ENCODE assay signal across 8 mouse cellular contexts in genomic region chr5:33821901-33822427, GRCm38 (mm10). TPM values are rescaled to one million over a fixed set of nuclear protein-coding genes. Genes with fewer than 3 reads are reported as not detected.
A peak's percentile ranks its signal among the peaks of the same experiment; 100 is the strongest.
DNase-seq lines count a peak whose midpoint lies in the region; ATAC-seq and TF ChIP-seq lines count a peak whose summit lies in the region.

No protein-coding gene starts in this region.

- H3K27me3 ChIP-seq in heart, embryonic 12.5 days (replicated peaks): no peaks in the 10 kb centered on the region
- no peaks in the 10 kb centered on the region for H3K27me3 ChIP-seq in G1E (ENCODE audit: insufficient read depth, low read length)
- H3K27me3 ChIP-seq in forebrain, postnatal 0 days (ENCODE audit: insufficient read depth, low read length): no peaks in the 10 kb centered on the region
- H3K27me3 ChIP-seq in liver, postnatal 0 days (ENCODE audit: insufficient read depth, low read length): no peaks in the 10 kb centered on the region

- no peak for ATAC-seq in heart, embryonic 12.5 days (ENCODE audit: insufficient number of reproducible peaks, low FRiP score)
- ATAC-seq in G1E (ENCODE audit: extremely low read depth, insufficient number of reproducible peaks, low FRiP score, poor library complexity, severe bottlenecking): no peak
- ATAC-seq in forebrain, postnatal 0 days: no peak
- no peak for ATAC-seq in liver, postnatal 0 days
- ATAC-seq in inflammation-experienced regulatory T-cells, adult 6 months: no peak

- H3K4me2 ChIP-seq in heart, embryonic 12.5 days: peak overlapping the region; percentile 88
- H3K4me2 ChIP-seq in forebrain, postnatal 0 days (ENCODE audit: low read depth): peak overlapping the region; percentile 80
- H3K4me2 ChIP-seq in liver, postnatal 0 days (ENCODE audit: low read depth, low read length): peak overlapping the region; percentile 98

- no peaks in the 10 kb centered on the region for H3K9me3 ChIP-seq in heart, embryonic 12.5 days (replicated peaks)
- H3K9me3 ChIP-seq in G1E (replicated peaks): no peaks in the 10 kb centered on the region
- no peaks in the 10 kb centered on the region for H3K9me3 ChIP-seq in forebrain, postnatal 0 days (ENCODE audit: low read length)
- H3K9me3 ChIP-seq in liver, postnatal 0 days (ENCODE audit: low read length): no peaks in the 10 kb centered on the region

- H3K9ac ChIP-seq in heart, embryonic 12.5 days: peak overlapping the region; percentile 67
- peak overlapping the region; percentile 98 for H3K9ac ChIP-seq in forebrain, postnatal 0 days
- H3K9ac ChIP-seq in liver, postnatal 0 days (replicated peaks): peak overlapping the region; percentile 90

- no peak for TF ChIP-seq CTCF in G1E (IDR thresholded peaks at IDR 0.05; ENCODE audit: low read depth, low read length)
- no peak for TF ChIP-seq CTCF in forebrain, postnatal 0 days (IDR thresholded peaks at IDR 0.05; ENCODE audit: low read depth)
- TF ChIP-seq CTCF in liver, postnatal 0 days (IDR thresholded peaks at IDR 0.05; ENCODE audit: low read depth): no peak

- peak overlapping the region; percentile 90 for H3K4me3 ChIP-seq in heart, embryonic 12.5 days
- peak overlapping the region; percentile 58; the same call in 1 of the 2 replicates for H3K4me3 ChIP-seq in G1E (ENCODE audit: low read depth, low read length)
- H3K4me3 ChIP-seq in forebrain, postnatal 0 days (ENCODE audit: low read depth, low read length): peak overlapping the region; percentile 100
- peak overlapping the region; percentile 84 for H3K4me3 ChIP-seq in liver, postnatal 0 days (ENCODE audit: low read depth, low read length)

- H3K27ac ChIP-seq in heart, embryonic 12.5 days (ENCODE audit: poor library complexity, severe bottlenecking): no peak overlapping the region
- no peak overlapping the region for H3K27ac ChIP-seq in forebrain, postnatal 0 days (ENCODE audit: low read depth, low read length)
- H3K27ac ChIP-seq in liver, postnatal 0 days (ENCODE audit: low read depth): 0 out of 2 replicates have a peak overlapping the region, but pooled peaks have one; percentile 16

- no peaks in the 10 kb centered on the region for H3K36me3 ChIP-seq in heart, embryonic 12.5 days
- peaks cover 26% of the 10 kb centered on the region for H3K36me3 ChIP-seq in G1E (replicated peaks)
- H3K36me3 ChIP-seq in forebrain, postnatal 0 days (ENCODE audit: insufficient read depth): no peaks in the 10 kb centered on the region
- no peaks in the 10 kb centered on the region; the same call in 1 of the 2 replicates for H3K36me3 ChIP-seq in liver, postnatal 0 days (replicated peaks; ENCODE audit: insufficient read depth, low read length)

- DNase-seq in heart, adult 8-10 months (ENCODE audit: low spot score): no peak
- DNase-seq in G1E (ENCODE audit: low spot score): no peak
- no peak for DNase-seq in forebrain, postnatal 0 days
- no peak for DNase-seq in liver, postnatal 0 days
- no peak for DNase-seq in adrenal gland, postnatal 10 days
- no peak for DNase-seq in frontal cortex, postnatal 36 days (ENCODE audit: low spot score in 2 of 2)

- TF ChIP-seq EP300 in liver, postnatal 0 days (IDR thresholded peaks at IDR 0.05; ENCODE audit: low read depth): no peak

- H3K4me1 ChIP-seq in heart, embryonic 12.5 days (replicated peaks): peaks cover 42% of the 10 kb centered on the region
- peaks cover 54% of the 10 kb centered on the region for H3K4me1 ChIP-seq in G1E (ENCODE audit: insufficient read depth, low read depth, low read length)
- peaks cover 21% of the 10 kb centered on the region for H3K4me1 ChIP-seq in forebrain, postnatal 0 days (ENCODE audit: insufficient read depth)
- peaks cover 11% of the 10 kb centered on the region for H3K4me1 ChIP-seq in liver, postnatal 0 days (ENCODE audit: insufficient read depth)

- 47% methylated on average over 2 of the region's 2 CpGs for WGBS in heart, embryonic 12.5 days
- 22% methylated on average over 2 of the region's 2 CpGs for WGBS in forebrain, postnatal 0 days
- WGBS in liver, postnatal 0 days (ENCODE audit: insufficient replicate concordance): 34% methylated on average over 2 of the region's 2 CpGs

RNA-seq across cellular contexts. Expression of gene Nsd2, which starts 1.4 kb away (rescaled TPM):
- polyA plus RNA-seq in heart, embryonic 12.5 days (2016; fragmentation: Nextera tagmentation; extraction: Ambion mirVana): 43.7 and 50.9 TPM in 2 replicates
- 10 to 100 TPM; 24.0 to 25.3 (median 24.5) TPM for total RNA-seq in heart, adult 8-10 months (2022)
- total RNA-seq in G1E (2014; fragmentation: Nextera tagmentation) (99.6 and 110 TPM in 2 replicates), G1E (2017) (75.6 and 129 TPM in 2 replicates)
- 14.3 and 15.5 TPM in 2 replicates for polyA plus RNA-seq in G1E (2012)
- total RNA-seq in forebrain, postnatal 0 days (2014; rRNA removed): 98.3 and 127 TPM in 2 replicates
- polyA plus RNA-seq in forebrain, postnatal 0 days (2015; fragmentation: Nextera tagmentation; extraction: Ambion mirVana): 46.4 and 58.6 TPM in 2 replicates
- 8.0 and 13.9 TPM in 2 replicates for polyA plus RNA-seq in liver, postnatal 0 days (2015; fragmentation: Nextera tagmentation; extraction: Ambion mirVana)
- total RNA-seq in adrenal gland, postnatal 10 days (2021): 10 to 100 TPM; 54.3 to 71.7 TPM
- polyA plus RNA-seq in inflammation-experienced regulatory T-cells, adult 6 months (2017; shearing (Covaris generic)): 10 to 100 TPM; 15.1 to 31.2 (median 20.2) TPM

RNA-seq across cellular contexts. Expression of gene Letm1, which starts 39.3 kb away (rescaled TPM):
- 51.7 and 53.1 TPM in 2 replicates for polyA plus RNA-seq in heart, embryonic 12.5 days (2016; fragmentation: Nextera tagmentation; extraction: Ambion mirVana)
- 100 to 1,000 TPM; 135 to 149 (median 141) TPM for total RNA-seq in heart, adult 8-10 months (2022)
- 20.8 and 21.6 TPM in 2 replicates for total RNA-seq in G1E (2014; fragmentation: Nextera tagmentation)
- total RNA-seq in G1E (2017): 11.8 and 14.6 TPM in 2 replicates
- polyA plus RNA-seq in G1E (2012): 25.4 and 28.6 TPM in 2 replicates
- 42.7 and 48.6 TPM in 2 replicates for total RNA-seq in forebrain, postnatal 0 days (2014; rRNA removed)
- polyA plus RNA-seq in forebrain, postnatal 0 days (2015; fragmentation: Nextera tagmentation; extraction: Ambion mirVana): 79.7 and 83.6 TPM in 2 replicates
- polyA plus RNA-seq in liver, postnatal 0 days (2015; fragmentation: Nextera tagmentation; extraction: Ambion mirVana): 18.6 and 20.0 TPM in 2 replicates
- 100 to 1,000 TPM; 160 to 165 TPM for total RNA-seq in adrenal gland, postnatal 10 days (2021)
- polyA plus RNA-seq in inflammation-experienced regulatory T-cells, adult 6 months (2017; shearing (Covaris generic)): 10 to 100 TPM in 2 of 3 experiments, 1 to 10 TPM in 1; 9.1 to 21.2 (median 19.4) TPM
